Mouse (Mus musculus): Measurements from ENCODE around the gene Rnf152. TPM values are rescaled to one million over a fixed set of nuclear protein-coding genes. Genes with fewer than 3 reads are reported as not detected.

Rnf152 gene
- total and polyA plus RNA-seq, 2 experiments = 2.4 to 12.7 TPM

GRCm38 (mm10) chr1:105285001-105285400 lies 71.5 kb downstream of the Rnf152 start:
- Histone ChIP-seq H3K27me3 (ENCODE audit: control insufficient read depth, insufficient read depth, low read length) (no peaks in the 10 kb centered on the region), H3K79me2 (ENCODE audit: control insufficient read depth, insufficient read depth, low read length) (no peaks in the 10 kb centered on the region; the same call in 1 of the 2 replicates), H3K27ac (replicated peaks; ENCODE audit: insufficient read depth, low read depth, low read length) (no peak overlapping the region), H3K4me1 (ENCODE audit: control insufficient read depth, insufficient read depth, low read length) (no peaks in the 10 kb centered on the region), H3K9ac (ENCODE audit: low read depth, low read length) (no peak overlapping the region), H3K4me3 (ENCODE audit: insufficient read depth, low read depth, low read length) (no peak overlapping the region), H3K36me3 (ENCODE audit: control insufficient read depth, insufficient read depth, low read length) (peaks cover 2% of the 10 kb centered on the region; the same call in 1 of the 2 replicates)
- TF ChIP-seq CTCF (IDR thresholded peaks at IDR 0.05; ENCODE audit: low read depth, low read length) (no peak), POLR2A (IDR thresholded peaks at IDR 0.05; ENCODE audit: extremely low read depth, insufficient read depth, low read length) (no peak)
- WGBS = 89% methylated on average over 4 of the region's 4 CpGs
- DNase-seq (ENCODE audit: extremely low read depth, low read depth, low spot score) = no peak

GRCm38 (mm10) chr1:105284116-105284515 lies 72.4 kb downstream of the Rnf152 start:
- H3K79me2 ChIP-seq (ENCODE audit: control insufficient read depth, insufficient read depth, low read length) = no peaks in the 10 kb centered on the region; the same call in 1 of the 2 replicates
- WGBS = 84% methylated on average over 8 of the region's 8 CpGs
- TF ChIP-seq POLR2A (IDR thresholded peaks at IDR 0.05; ENCODE audit: extremely low read depth, insufficient read depth, low read length) (no peak), CTCF (IDR thresholded peaks at IDR 0.05; ENCODE audit: low read depth, low read length) (no peak)
- peaks cover 2% of the 10 kb centered on the region; the same call in 1 of the 2 replicates for H3K36me3 ChIP-seq (ENCODE audit: control insufficient read depth, insufficient read depth, low read length)
- H3K9ac ChIP-seq (ENCODE audit: low read depth, low read length) = no peak overlapping the region
- no peak overlapping the region for H3K4me3 ChIP-seq (ENCODE audit: insufficient read depth, low read depth, low read length)
- H3K4me1 ChIP-seq (ENCODE audit: control insufficient read depth, insufficient read depth, low read length) = no peaks in the 10 kb centered on the region
- no peak overlapping the region for H3K27ac ChIP-seq (replicated peaks; ENCODE audit: insufficient read depth, low read depth, low read length)
- no peaks in the 10 kb centered on the region for H3K27me3 ChIP-seq (ENCODE audit: control insufficient read depth, insufficient read depth, low read length)
- DNase-seq (ENCODE audit: extremely low read depth, low read depth, low spot score) = no peak

- H3K4me1 ChIP-seq (ENCODE audit: control insufficient read depth, insufficient read depth, low read length) = no peaks in the 10 kb centered on the region
- no peaks in the 10 kb centered on the region for H3K27me3 ChIP-seq (ENCODE audit: control insufficient read depth, insufficient read depth, low read length)
- no peak for DNase-seq (ENCODE audit: extremely low read depth, low read depth, low spot score)
- no peak overlapping the region for H3K27ac ChIP-seq (replicated peaks; ENCODE audit: insufficient read depth, low read depth, low read length)
- no peak overlapping the region for H3K4me3 ChIP-seq (ENCODE audit: insufficient read depth, low read depth, low read length)
- WGBS = 66% methylated on average over 3 of the region's 3 CpGs
- TF ChIP-seq POLR2A (IDR thresholded peaks at IDR 0.05; ENCODE audit: extremely low read depth, insufficient read depth, low read length) (no peak), CTCF (IDR thresholded peaks at IDR 0.05; ENCODE audit: low read depth, low read length) (no peak)
- no peaks in the 10 kb centered on the region for H3K79me2 ChIP-seq (ENCODE audit: control insufficient read depth, insufficient read depth, low read length)
- H3K9ac ChIP-seq (ENCODE audit: low read depth, low read length) = no peak overlapping the region
- peaks cover 2% of the 10 kb centered on the region; the same call in 1 of the 2 replicates for H3K36me3 ChIP-seq (ENCODE audit: control insufficient read depth, insufficient read depth, low read length)
Observed at GRCm38 (mm10) chr1:105281277-105281676, 75.2 kb downstream of the Rnf152 start.

- WGBS = 73% methylated on average over 2 of the region's 2 CpGs
- DNase-seq (ENCODE audit: extremely low read depth, low read depth, low spot score) = no peak
- Histone ChIP-seq H3K27me3 (ENCODE audit: control insufficient read depth, insufficient read depth, low read length) (no peaks in the 10 kb centered on the region), H3K27ac (replicated peaks; ENCODE audit: insufficient read depth, low read depth, low read length) (no peak overlapping the region), H3K4me1 (ENCODE audit: control insufficient read depth, insufficient read depth, low read length) (no peaks in the 10 kb centered on the region), H3K79me2 (ENCODE audit: control insufficient read depth, insufficient read depth, low read length) (no peaks in the 10 kb centered on the region), H3K4me3 (ENCODE audit: insufficient read depth, low read depth, low read length) (no peak overlapping the region), H3K9ac (ENCODE audit: low read depth, low read length) (no peak overlapping the region), H3K36me3 (ENCODE audit: control insufficient read depth, insufficient read depth, low read length) (peaks cover 2% of the 10 kb centered on the region; the same call in 1 of the 2 replicates)
- TF ChIP-seq CTCF (IDR thresholded peaks at IDR 0.05; ENCODE audit: low read depth, low read length) (no peak), POLR2A (IDR thresholded peaks at IDR 0.05; ENCODE audit: extremely low read depth, insufficient read depth, low read length) (no peak)
Observed at GRCm38 (mm10) chr1:105280160-105280559, 76.3 kb downstream of the Rnf152 start.

- H3K27me3 ChIP-seq (ENCODE audit: control insufficient read depth, insufficient read depth, low read length) = no peaks in the 10 kb centered on the region
- no peak overlapping the region for H3K9ac ChIP-seq (ENCODE audit: low read depth, low read length)
- TF ChIP-seq CTCF (IDR thresholded peaks at IDR 0.05; ENCODE audit: low read depth, low read length) (no peak), POLR2A (IDR thresholded peaks at IDR 0.05; ENCODE audit: extremely low read depth, insufficient read depth, low read length) (no peak)
Observed at GRCm38 (mm10) chr1:105274500-105275194, 81.9 kb downstream of the Rnf152 start.

GRCm38 (mm10) chr1:105271104-105271503 lies 85.4 kb downstream of the Rnf152 start:
- Histone ChIP-seq H3K27me3 (ENCODE audit: control insufficient read depth, insufficient read depth, low read length) (no peaks in the 10 kb centered on the region), H3K27ac (replicated peaks; ENCODE audit: insufficient read depth, low read depth, low read length) (no peak overlapping the region), H3K9ac (ENCODE audit: low read depth, low read length) (no peak overlapping the region), H3K4me3 (ENCODE audit: insufficient read depth, low read depth, low read length) (no peak overlapping the region), H3K79me2 (ENCODE audit: control insufficient read depth, insufficient read depth, low read length) (no peaks in the 10 kb centered on the region), H3K4me1 (ENCODE audit: control insufficient read depth, insufficient read depth, low read length) (no peaks in the 10 kb centered on the region), H3K36me3 (ENCODE audit: control insufficient read depth, insufficient read depth, low read length) (no peaks in the 10 kb centered on the region)
- no peak for TF ChIP-seq CTCF (IDR thresholded peaks at IDR 0.05; ENCODE audit: low read depth, low read length)
- 90% methylated on average over 10 of the region's 10 CpGs for WGBS
- no peak for DNase-seq (ENCODE audit: extremely low read depth, low read depth, low spot score)

More at GRCm38 (mm10) chr1:105274500-105275194, 81.9 kb downstream of the Rnf152 start:
- WGBS = 88% methylated on average over 3 of the region's 3 CpGs
- no peak overlapping the region for H3K27ac ChIP-seq (replicated peaks; ENCODE audit: insufficient read depth, low read depth, low read length)
- H3K79me2 ChIP-seq (ENCODE audit: control insufficient read depth, insufficient read depth, low read length) = no peaks in the 10 kb centered on the region
- no peak overlapping the region for H3K4me3 ChIP-seq (ENCODE audit: insufficient read depth, low read depth, low read length)
- no peaks in the 10 kb centered on the region for H3K4me1 ChIP-seq (ENCODE audit: control insufficient read depth, insufficient read depth, low read length)
- no peaks in the 10 kb centered on the region for H3K36me3 ChIP-seq (ENCODE audit: control insufficient read depth, insufficient read depth, low read length)
- no peak for DNase-seq (ENCODE audit: extremely low read depth, low read depth, low spot score)
